ENCODE assay signal across 8 mouse cellular contexts in the genomic region with DNA sequence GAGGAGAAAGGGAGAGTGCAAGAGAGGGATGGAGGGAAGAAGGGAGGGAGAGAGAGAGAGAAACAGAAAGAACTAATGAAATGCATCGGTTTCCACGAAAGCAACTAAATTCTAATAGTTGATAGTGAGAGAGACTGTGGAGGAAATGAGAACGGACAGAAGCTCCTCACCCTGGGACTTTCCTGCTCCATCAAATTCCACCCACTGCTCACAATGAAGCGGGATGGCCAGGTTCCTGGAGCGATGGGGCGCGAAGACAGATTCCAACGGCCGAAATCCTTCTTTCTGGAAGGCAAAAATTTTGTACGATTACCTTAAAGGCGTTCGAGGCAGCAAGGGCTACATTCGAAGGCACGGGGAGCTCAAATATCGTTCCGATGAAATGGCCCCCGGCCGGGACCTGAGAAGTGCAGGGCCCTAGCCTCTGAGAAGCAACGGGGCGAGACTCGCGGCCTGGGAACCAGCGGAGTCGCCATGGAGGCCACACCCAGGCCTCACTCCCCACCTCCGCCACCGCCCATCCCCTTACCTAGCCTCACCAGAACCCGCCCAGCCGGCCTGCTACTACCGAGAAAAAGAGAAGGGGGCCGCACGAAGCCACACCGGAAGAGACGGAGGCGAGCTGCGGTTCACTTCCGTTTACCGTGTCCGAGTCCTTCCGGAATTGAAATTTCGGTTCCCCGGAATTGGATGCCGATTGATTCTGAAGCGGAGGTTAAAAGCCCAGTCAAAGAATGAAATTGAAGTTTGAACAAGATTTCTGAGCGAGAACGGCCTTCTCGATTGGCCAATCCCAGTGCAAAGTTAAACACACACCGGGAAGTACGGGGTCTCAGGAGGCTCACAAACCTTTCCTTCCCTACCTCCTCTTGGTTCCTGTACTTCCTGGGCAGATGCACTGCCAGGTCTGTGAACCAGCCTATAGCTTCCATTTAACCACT. TPM values are rescaled to one million over a fixed set of nuclear protein-coding genes. Genes with fewer than 3 reads are reported as not detected.
DNase-seq lines count a peak whose midpoint lies in the region; ATAC-seq lines count a peak whose summit lies in the region.

A gene (minus strand): TSS at position 786 of the 941 bp plus-strand sequence.

- WGBS in lung, embryonic 16.5 days = under 1% methylated on average over 48 of the region's 48 CpGs

- ATAC-seq in hematopoietic stem cell, adult 5-6 weeks (replicated peaks in 1 of 2; ENCODE audit: insufficient read depth in 1 of 2, low FRiP score in 2 of 2, low TSS enrichment in 1 of 2, low read depth in 1 of 2, poor library complexity in 2 of 2, severe bottlenecking in 2 of 2) = peak; percentile 94 to 97
- peak; percentile 96 for ATAC-seq in lung, embryonic 16.5 days (ENCODE audit: low read depth)

- peak within 1 kb of the TSS; percentile 64 for H3K4me2 ChIP-seq in lung, embryonic 16.5 days (ENCODE audit: low read depth, low read length)

- DNase-seq in MEL-GATA-1-ER (ENCODE audit: extremely low read depth, low read depth) = peak; percentile 86
- peak; percentile 68 for DNase-seq in cerebellum, adult 8-10 months
- DNase-seq in forelimb bud, embryonic 11.5 days (ENCODE audit: low read depth, low spot score) = peak; percentile 77
- DNase-seq in layer of hippocampus, adult 9-10 months (ENCODE audit: low spot score) = peak; percentile 41
- peak; percentile 68 for DNase-seq in ovary, postnatal 10 days (ENCODE audit: low spot score)
- peak; percentile 63 to 65 for DNase-seq in thymus, postnatal 10 days (ENCODE audit: low spot score in 2 of 2)

- peak within 1 kb of the TSS; percentile 83 for H3K4me3 ChIP-seq in lung, embryonic 16.5 days (ENCODE audit: low read length)

- H3K4me1 ChIP-seq in lung, embryonic 16.5 days (replicated peaks; ENCODE audit: control insufficient read depth, insufficient read depth, low read length) = peaks cover 10% of the 10 kb centered on the region

- no peaks in the 10 kb centered on the region for H3K9me3 ChIP-seq in lung, embryonic 16.5 days (ENCODE audit: control insufficient read depth, low read length)

- H3K9ac ChIP-seq in lung, embryonic 16.5 days (ENCODE audit: low read length) = peak within 1 kb of the TSS; percentile 91

- H3K27ac ChIP-seq in lung, embryonic 16.5 days (ENCODE audit: low read length) = peak within 1 kb of the TSS; percentile 94

- H3K36me3 ChIP-seq in lung, embryonic 16.5 days (ENCODE audit: control insufficient read depth, insufficient read depth, low read length) = peaks cover 12% of the 10 kb centered on the region

- no peaks in the 10 kb centered on the region for H3K27me3 ChIP-seq in lung, embryonic 16.5 days (ENCODE audit: control insufficient read depth, insufficient read depth, low read depth, low read length)

RNA-seq across cellular contexts. Expression of the gene that starts here (rescaled TPM):
- total RNA-seq in hematopoietic stem cell, adult 5-6 weeks (2017) = 38.0 and 56.2 TPM in 2 replicates
- polyA plus RNA-seq in lung, embryonic 16.5 days (2015; fragmentation: Nextera tagmentation; extraction: Ambion mirVana) = 20.5 and 21.5 TPM in 2 replicates

Comparison
In these comparisons a context has a peak if more than half of its experiments do, and no peak if none do; other contexts are left out.
1. Peak in every context shown above with its lines: DNase-seq, ATAC-seq, H3K4me3 ChIP-seq and H3K27ac ChIP-seq.